Mouse (Mus musculus) liver, adult 2 months (tissue): Measurements from ENCODE around the gene Eps8l3.

ENCODE experiments used
- CTCF ChIP-seq: fragments of 200-500 bp; IDR thresholded peaks from 2 replicates; pipeline ENCODE4 v1.5.1; 2011; ENCODE audit warnings: low read depth, low read length, control low read depth
- POLR2A ChIP-seq: fragments of 200-500 bp; IDR thresholded peaks from 2 replicates; pipeline ENCODE4 v1.6.1; 2011; ENCODE audit warnings: low read length, control low read depth; ENCODE audit not compliant: insufficient read depth; ENCODE audit errors: extremely low read depth

- TF ChIP-seq CTCF, result no peak
- no peak for TF ChIP-seq POLR2A
Observed at GRCm38 (mm10) chr3:107895194-107895719, 18.2 kb downstream of the Eps8l3 start.
